Mouse (Mus musculus) lung, embryonic 16.5 days (tissue): Measurements from ENCODE around the gene P2ry13. TPM values are rescaled to one million over a fixed set of nuclear protein-coding genes. Genes with fewer than 3 reads are reported as not detected.

Source experiments
- ATAC-seq: fragments of 200-750 bp; cut with Nextera tagmentation; 2 replicates; pipeline ENCODE4 v1.8.0; 2017; ENCODE audit warnings: low read depth, mild to moderate bottlenecking, moderate library complexity
- H3K27ac ChIP-seq: fragments of 300-500 bp; sonication (generic); 2 replicates; pipeline ENCODE4 v1.5.1; 2014; ENCODE audit warnings: mild to moderate bottlenecking, control low read depth, low read length
- H3K27me3 ChIP-seq: fragments of 300-500 bp; sonication (generic); 2 replicates; pipeline ENCODE4 v1.6.1; 2014; ENCODE audit warnings: low read depth, low read length, mixed read lengths; ENCODE audit not compliant: control insufficient read depth, insufficient read depth
- H3K36me3 ChIP-seq: fragments of 300-500 bp; sonication (generic); 2 replicates; pipeline ENCODE4 v1.6.1; 2014; ENCODE audit warnings: low read length; ENCODE audit not compliant: control insufficient read depth, insufficient read depth
- H3K4me1 ChIP-seq: fragments of 300-500 bp; sonication (generic); replicated peaks from 2 replicates; pipeline ENCODE4 v1.6.1; 2014; ENCODE audit warnings: low read length, mixed read lengths; ENCODE audit not compliant: control insufficient read depth, insufficient read depth
- H3K4me2 ChIP-seq: fragments of 300-500 bp; sonication (generic); 2 replicates; pipeline ENCODE4 v1.6.1; 2014; ENCODE audit warnings: low read depth, low read length, control low read depth
- H3K4me3 ChIP-seq: fragments of 300-500 bp; sonication (generic); 2 replicates; pipeline ENCODE4 v1.5.1; 2014; ENCODE audit warnings: mild to moderate bottlenecking, low read length, control low read depth
- H3K9ac ChIP-seq: fragments of 300-500 bp; sonication (generic); 2 replicates; pipeline ENCODE4 v1.6.1; 2014; ENCODE audit warnings: low read length, control low read depth
- H3K9me3 ChIP-seq: fragments of 300-500 bp; sonication (generic); 2 replicates; pipeline ENCODE4 v1.6.1; 2016; ENCODE audit warnings: low read length; ENCODE audit not compliant: control insufficient read depth
- WGBS: fragments of 180-500 bp; shearing (Covaris S2); extraction: QIAGEN DNeasy Blood & Tissue Kit; methylation state at CpG from one replicate; pipeline ENCODE4 v1.1.7; 2014; 5-methylcytosine and 5-hydroxymethylcytosine counted together
- polyA plus RNA-seq: library from polyadenylated mRNA; unstranded; fragments of >200 nt; fragmentation: Nextera tagmentation; extraction: Ambion mirVana; gene quantifications from 2 replicates; pipeline ENCODE4 v1.2.1, GENCODE M21; 2015

Gene P2ry13
- polyA plus RNA-seq: 1.5 and 1.7 TPM in 2 replicates

GRCm38 (mm10) chr3:59210727-59211126, at the start of gene P2ry13:
TSS of gene P2ry13 (minus strand) at chr3:59210882.
- peaks cover 3% of the 10 kb centered on the region; the same call in 1 of the 2 replicates for H3K4me1 ChIP-seq
- H3K27ac ChIP-seq: no peak within 1 kb of the TSS
- H3K9ac ChIP-seq: no peak within 1 kb of the TSS
- ATAC-seq: no peak
- no peaks in the 10 kb centered on the region for H3K27me3 ChIP-seq
- 88% methylated on average over 6 of the region's 6 CpGs for WGBS
- no peak within 1 kb of the TSS for H3K4me3 ChIP-seq
- H3K36me3 ChIP-seq: no peaks in the 10 kb centered on the region
- no peak within 1 kb of the TSS for H3K4me2 ChIP-seq
- H3K9me3 ChIP-seq: no peaks in the 10 kb centered on the region

- H3K4me2 ChIP-seq: no peak overlapping the region
- no peaks in the 10 kb centered on the region for H3K36me3 ChIP-seq
- no peak overlapping the region for H3K27ac ChIP-seq
- ATAC-seq: no peak
- H3K4me3 ChIP-seq: no peak overlapping the region
- no peaks in the 10 kb centered on the region for H3K27me3 ChIP-seq
- 73% methylated on average over 20 of the region's 20 CpGs for WGBS
- H3K4me1 ChIP-seq: peaks cover 3% of the 10 kb centered on the region; the same call in 1 of the 2 replicates
- H3K9me3 ChIP-seq: no peaks in the 10 kb centered on the region
- H3K9ac ChIP-seq: no peak overlapping the region
Measured at GRCm38 (mm10) chr3:59257740-59258664, 47.3 kb upstream of the P2ry13 start.

GRCm38 (mm10) chr3:59250454-59250853, 39.8 kb upstream of the P2ry13 start:
- Histone ChIP-seq H3K4me2 (no peak overlapping the region), H3K36me3 (no peaks in the 10 kb centered on the region), H3K27me3 (no peaks in the 10 kb centered on the region), H3K9me3 (no peaks in the 10 kb centered on the region), H3K9ac (no peak overlapping the region), H3K4me3 (no peak overlapping the region), H3K27ac (no peak overlapping the region), H3K4me1 (no peaks in the 10 kb centered on the region)
- WGBS: 100% methylated on average over 1 of the region's 1 CpGs
- no peak for ATAC-seq

- 71% methylated on average over 6 of the region's 6 CpGs for WGBS
- no peak for ATAC-seq
- H3K9ac ChIP-seq: no peak overlapping the region
- H3K4me3 ChIP-seq: no peak overlapping the region
- no peaks in the 10 kb centered on the region for H3K4me1 ChIP-seq
- no peak overlapping the region for H3K4me2 ChIP-seq
- no peak overlapping the region for H3K27ac ChIP-seq
- H3K27me3 ChIP-seq: no peaks in the 10 kb centered on the region
- H3K36me3 ChIP-seq: no peaks in the 10 kb centered on the region
- no peaks in the 10 kb centered on the region for H3K9me3 ChIP-seq
Measured at GRCm38 (mm10) chr3:59248031-59248430, 37.3 kb upstream of the P2ry13 start.

- no peak overlapping the region for H3K4me2 ChIP-seq
- H3K9me3 ChIP-seq: no peaks in the 10 kb centered on the region
- no peaks in the 10 kb centered on the region for H3K36me3 ChIP-seq
- ATAC-seq: no peak
- no peaks in the 10 kb centered on the region for H3K4me1 ChIP-seq
- H3K27me3 ChIP-seq: no peaks in the 10 kb centered on the region
- H3K27ac ChIP-seq: no peak overlapping the region
- no peak overlapping the region for H3K9ac ChIP-seq
- H3K4me3 ChIP-seq: no peak overlapping the region
- 59% methylated on average over 6 of the region's 6 CpGs for WGBS
Measured at GRCm38 (mm10) chr3:59243384-59243783, 32.7 kb upstream of the P2ry13 start.

GRCm38 (mm10) chr3:59234878-59235277, 24.2 kb upstream of the P2ry13 start:
- Histone ChIP-seq H3K9me3 (no peaks in the 10 kb centered on the region), H3K9ac (no peak overlapping the region), H3K4me2 (no peak overlapping the region), H3K36me3 (no peaks in the 10 kb centered on the region), H3K27ac (no peak overlapping the region), H3K27me3 (no peaks in the 10 kb centered on the region), H3K4me1 (0 out of 2 replicates have a peak, but pooled peaks cover 2% of the 10 kb centered on the region), H3K4me3 (no peak overlapping the region)
- WGBS: 57% methylated on average over 5 of the region's 5 CpGs
- ATAC-seq: no peak

- Histone ChIP-seq H3K4me3 (no peak overlapping the region), H3K4me1 (peaks cover 17% of the 10 kb centered on the region), H3K27me3 (no peaks in the 10 kb centered on the region), H3K4me2 (no peak overlapping the region), H3K9ac (no peak overlapping the region), H3K36me3 (no peaks in the 10 kb centered on the region), H3K27ac (no peak overlapping the region), H3K9me3 (no peaks in the 10 kb centered on the region)
- 35% methylated on average over 3 of the region's 3 CpGs for WGBS
- ATAC-seq: no peak
Measured at GRCm38 (mm10) chr3:59230912-59231311, 20.2 kb upstream of the P2ry13 start.

- ATAC-seq: peak; percentile 92
- H3K27me3 ChIP-seq: no peaks in the 10 kb centered on the region
- peak overlapping the region; percentile 95 for H3K27ac ChIP-seq
- no peaks in the 10 kb centered on the region for H3K36me3 ChIP-seq
- no peak overlapping the region for H3K9ac ChIP-seq
- H3K4me3 ChIP-seq: peak overlapping the region; percentile 9; the same call in 1 of the 2 replicates
- peaks cover 15% of the 10 kb centered on the region for H3K4me1 ChIP-seq
- 18% methylated on average over 10 of the region's 10 CpGs for WGBS
- no peaks in the 10 kb centered on the region for H3K9me3 ChIP-seq
- H3K4me2 ChIP-seq: peak overlapping the region; percentile 46
Measured at GRCm38 (mm10) chr3:59228730-59229551, 18.3 kb upstream of the P2ry13 start.

GRCm38 (mm10) chr3:59227696-59228095, 17.0 kb upstream of the P2ry13 start:
- Histone ChIP-seq H3K9me3 (no peaks in the 10 kb centered on the region), H3K4me3 (no peak overlapping the region), H3K27ac (no peak overlapping the region), H3K36me3 (no peaks in the 10 kb centered on the region), H3K9ac (no peak overlapping the region), H3K4me2 (no peak overlapping the region), H3K4me1 (peaks cover 15% of the 10 kb centered on the region), H3K27me3 (no peaks in the 10 kb centered on the region)
- no peak for ATAC-seq
- 95% methylated on average over 9 of the region's 9 CpGs for WGBS
